Mouse (Mus musculus): Measurements from ENCODE around the gene Apbb1.
A peak's percentile ranks its signal among the peaks of the same experiment; 100 is the strongest.

Apbb1 gene

GRCm38 (mm10) chr7:105570756-105571155, 10.7 kb downstream of the Apbb1 start:
- DNase-seq (ENCODE audit: low read depth in 1 of 2, low spot score in 2 of 2) = no peak

DNA sequence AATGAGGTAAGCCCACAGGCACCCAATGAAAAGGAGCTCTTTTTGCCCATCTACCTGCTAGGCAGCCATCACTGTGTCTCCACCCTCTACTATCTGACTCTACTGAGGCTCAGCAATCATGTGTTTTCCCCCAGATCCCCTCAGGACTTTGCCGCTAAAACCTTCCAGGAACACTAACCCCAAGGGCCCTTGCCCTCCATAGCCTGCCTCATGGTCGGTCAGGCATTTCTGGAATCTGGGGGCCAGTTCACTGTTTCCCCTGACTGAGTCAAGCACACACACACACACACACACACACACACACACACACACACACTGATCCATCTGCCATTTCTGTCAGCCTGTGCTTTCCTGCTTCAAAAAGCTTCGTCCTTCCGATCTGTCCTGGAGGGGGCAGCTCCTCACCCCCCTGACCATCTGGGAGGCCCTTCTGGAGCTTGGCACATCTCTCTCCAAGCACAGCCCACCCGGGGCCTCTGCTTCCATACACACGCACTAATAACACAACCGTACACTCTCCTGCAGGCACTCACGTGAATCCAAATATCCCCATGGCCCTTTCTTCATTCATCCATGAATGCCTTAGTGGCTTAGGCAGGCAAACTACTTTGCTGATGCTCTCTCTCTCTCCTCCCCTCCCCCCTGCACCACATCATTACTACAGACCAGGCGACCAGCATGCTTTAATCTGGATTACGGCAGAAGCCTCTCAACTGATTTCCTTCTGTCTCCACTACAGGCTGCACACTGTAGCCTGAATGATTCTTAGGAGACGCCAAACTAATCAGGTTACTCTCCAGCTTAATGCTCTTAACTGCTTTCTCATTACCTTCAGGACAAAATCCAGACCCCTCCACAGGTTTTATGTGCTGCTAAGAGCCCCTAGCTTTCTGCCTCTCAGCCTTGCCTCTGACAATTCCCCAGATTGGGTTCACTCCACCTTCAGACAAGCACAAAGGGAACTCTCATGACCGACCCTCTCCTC, 11.6 kb downstream of the Apbb1 start:
- no peak for DNase-seq (ENCODE audit: low read depth in 1 of 2, low spot score in 2 of 2)

- DNase-seq (ENCODE audit: low read depth in 1 of 2, low spot score in 2 of 2) = no peak
Measured at GRCm38 (mm10) chr7:105568988-105569471, 12.4 kb downstream of the Apbb1 start.

DNA sequence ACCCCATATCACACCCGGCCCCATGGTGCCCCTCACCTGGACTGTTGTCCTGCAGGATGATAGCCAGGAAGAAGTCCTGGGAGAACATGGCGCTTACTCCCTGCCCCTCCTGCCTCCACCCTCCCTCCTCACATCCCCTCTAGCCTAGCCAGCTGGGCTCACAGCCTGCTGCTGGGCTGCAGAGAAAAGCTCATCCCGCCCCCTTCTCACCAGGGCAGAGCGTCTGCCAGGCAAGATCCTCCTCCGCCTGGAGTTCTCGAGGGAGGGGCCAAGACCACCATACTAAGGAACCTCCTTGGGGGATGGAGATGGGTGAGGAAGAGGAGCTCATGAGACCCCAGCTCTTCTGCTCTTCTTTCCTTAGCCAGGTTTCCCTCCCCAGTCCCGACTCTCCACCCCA, 12.9 kb downstream of the Apbb1 start:
- DNase-seq (ENCODE audit: low read depth in 1 of 2, low spot score in 2 of 2) = no peak

- no peak for DNase-seq (ENCODE audit: low read depth in 1 of 2, low spot score in 2 of 2)
Measured at GRCm38 (mm10) chr7:105565071-105565836, 16.2 kb downstream of the Apbb1 start.

- DNase-seq (ENCODE audit: low read depth in 1 of 2, low spot score in 2 of 2) = no peak
Measured at GRCm38 (mm10) chr7:105563367-105563766, 18.1 kb downstream of the Apbb1 start.

DNA sequence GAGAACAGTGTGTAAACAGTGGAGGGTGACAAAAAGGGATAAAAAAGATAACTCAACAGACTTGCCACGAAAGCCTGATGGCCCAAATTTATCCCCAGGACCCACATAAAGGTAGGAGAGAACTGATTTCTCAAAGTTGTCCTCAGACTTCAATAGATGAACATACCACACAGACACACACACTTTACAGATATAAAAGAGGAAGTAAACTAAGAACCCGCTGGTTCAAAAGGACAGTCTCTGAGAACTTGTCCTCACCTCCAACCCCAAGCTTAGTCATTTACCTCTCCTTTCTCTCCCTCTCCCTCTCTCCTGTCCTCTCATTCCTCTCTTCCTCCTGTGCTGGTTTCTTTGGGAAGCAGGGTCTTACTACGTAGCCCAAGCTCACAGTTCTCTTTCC, 19.1 kb downstream of the Apbb1 start:
- no peak for DNase-seq (ENCODE audit: low read depth in 1 of 2, low spot score in 2 of 2)

- no peak for DNase-seq (ENCODE audit: low read depth in 1 of 2, low spot score in 2 of 2)
Measured at GRCm38 (mm10) chr7:105559016-105559415, 22.4 kb downstream of the Apbb1 start.

DNA sequence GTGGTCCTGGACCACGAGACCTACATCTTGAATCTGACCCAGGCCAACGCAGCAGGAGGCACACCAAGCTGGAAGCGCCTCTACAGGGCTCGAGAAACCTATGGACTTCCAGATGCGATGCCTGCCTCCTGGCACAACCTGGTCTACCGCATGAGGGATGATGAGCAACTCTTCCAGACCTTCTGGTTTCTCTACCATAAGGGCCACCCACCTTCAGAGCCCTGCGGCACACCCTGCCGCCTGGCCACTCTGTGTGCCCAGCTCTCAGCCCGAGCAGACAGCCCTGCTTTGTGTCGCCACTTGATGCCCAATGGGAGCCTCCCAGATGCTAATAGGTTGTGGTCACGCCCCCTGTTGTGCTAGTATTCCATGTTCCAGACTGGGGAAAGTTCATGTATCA, 23.8 kb downstream of the Apbb1 start:
- no peak for DNase-seq (ENCODE audit: low read depth in 1 of 2, low spot score in 2 of 2)

DNA sequence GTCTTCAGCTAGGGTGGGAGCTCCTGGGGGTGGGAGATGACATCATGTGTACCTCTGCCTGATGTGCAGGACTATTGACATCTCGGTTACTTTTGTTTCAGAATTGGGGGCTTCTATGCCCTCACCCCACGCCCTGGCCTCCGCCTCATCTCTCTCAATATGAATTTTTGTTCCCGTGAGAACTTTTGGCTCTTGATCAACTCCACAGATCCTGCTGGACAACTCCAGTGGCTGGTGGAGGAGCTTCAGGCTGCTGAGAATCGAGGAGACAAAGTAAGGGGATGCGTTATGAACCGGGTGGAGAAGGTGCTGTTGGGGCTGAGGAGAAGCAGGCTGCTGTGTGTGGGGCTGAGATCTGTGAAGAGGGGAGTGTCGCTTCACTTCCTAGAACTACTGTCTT, 25.0 kb downstream of the Apbb1 start:
- no peak for DNase-seq (ENCODE audit: low read depth in 1 of 2, low spot score in 2 of 2)

DNA sequence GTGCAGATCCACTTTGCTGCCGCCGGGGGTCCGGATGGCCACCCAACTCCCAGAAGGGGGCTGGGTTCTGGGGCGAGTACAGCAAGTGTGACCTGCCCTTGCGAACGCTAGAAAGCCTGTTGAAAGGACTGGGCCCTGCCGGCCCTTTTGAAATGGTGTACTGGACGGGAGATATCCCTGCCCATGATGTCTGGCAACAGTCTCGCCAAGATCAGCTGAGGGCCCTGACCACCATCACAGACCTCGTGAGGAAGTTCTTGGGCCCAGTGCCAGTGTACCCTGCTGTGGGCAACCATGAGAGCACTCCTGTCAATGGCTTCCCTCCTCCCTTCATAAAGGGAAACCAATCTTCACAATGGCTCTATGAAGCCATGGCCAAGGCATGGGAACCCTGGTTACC, 25.9 kb downstream of the Apbb1 start:
- DNase-seq (ENCODE audit: low read depth in 1 of 2, low spot score in 2 of 2) = no peak

- peak; percentile 38 to 66 for DNase-seq (ENCODE audit: low read depth in 1 of 2, low spot score in 2 of 2)
Measured at GRCm38 (mm10) chr7:105554212-105554942, 27.1 kb downstream of the Apbb1 start, which contains the start of gene Smpd1. TSS of gene Smpd1 (plus strand) at chr7:105554360.

- no peak for DNase-seq (ENCODE audit: low read depth in 1 of 2, low spot score in 2 of 2)
Measured at GRCm38 (mm10) chr7:105553456-105554211, 27.8 kb downstream of the Apbb1 start.

GRCm38 (mm10) chr7:105549035-105549434, 32.4 kb downstream of the Apbb1 start:
- no peak for DNase-seq (ENCODE audit: low read depth in 1 of 2, low spot score in 2 of 2)

GRCm38 (mm10) chr7:105547970-105548369, 33.5 kb downstream of the Apbb1 start:
- no peak for DNase-seq (ENCODE audit: low read depth in 1 of 2, low spot score in 2 of 2)

GRCm38 (mm10) chr7:105545986-105546385, 35.5 kb downstream of the Apbb1 start:
- DNase-seq (ENCODE audit: low read depth in 1 of 2, low spot score in 2 of 2) = no peak

DNA sequence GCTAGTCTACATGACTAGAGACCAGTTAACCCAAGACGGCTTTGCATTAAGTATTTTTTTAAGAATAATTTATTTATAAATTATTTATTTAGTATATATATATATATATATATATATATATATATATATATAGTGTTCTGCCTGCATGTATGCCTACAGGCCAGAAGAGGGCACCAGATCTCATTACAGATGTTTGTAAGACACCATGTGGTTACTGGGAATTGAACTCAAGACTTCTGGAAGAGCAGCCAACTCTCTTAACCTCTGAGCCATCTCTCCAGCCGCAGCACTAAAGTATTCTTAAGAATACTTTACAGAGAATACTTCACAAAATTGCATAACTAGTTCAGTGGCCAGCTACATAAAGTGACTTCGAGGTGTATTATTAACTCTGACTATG, 47.3 kb downstream of the Apbb1 start:
- no peak for DNase-seq (ENCODE audit: low read depth in 1 of 2, low spot score in 2 of 2)

GRCm38 (mm10) chr7:105528094-105528493, 53.4 kb downstream of the Apbb1 start:
- DNase-seq (ENCODE audit: low read depth in 1 of 2, low spot score in 2 of 2) = no peak

- DNase-seq (ENCODE audit: low read depth in 1 of 2, low spot score in 2 of 2) = no peak
Measured at GRCm38 (mm10) chr7:105527306-105527937, 54.0 kb downstream of the Apbb1 start.

- no peak for DNase-seq (ENCODE audit: low read depth in 1 of 2, low spot score in 2 of 2)
Measured at GRCm38 (mm10) chr7:105524222-105524621, 57.2 kb downstream of the Apbb1 start.

Measured in monocyte, adult 2 months (primary cell).